Mouse (Mus musculus) cerebellum, adult 2 months (tissue): Measurements from ENCODE around the gene Mettl23.

Experiments used
- CTCF ChIP-seq: fragments of 200-500 bp; IDR thresholded peaks from 2 replicates; pipeline ENCODE4 v1.5.1; 2011; ENCODE audit warnings: low read depth, mild to moderate bottlenecking, control low read depth, low read length, moderate library complexity, borderline replicate concordance; ENCODE audit not compliant: insufficient read depth
- POLR2A ChIP-seq: fragments of 200-500 bp; IDR thresholded peaks from 2 replicates; pipeline ENCODE4 v1.6.1; 2011; ENCODE audit warnings: low read length, control low read depth, borderline replicate concordance; ENCODE audit not compliant: insufficient read depth

DNA sequence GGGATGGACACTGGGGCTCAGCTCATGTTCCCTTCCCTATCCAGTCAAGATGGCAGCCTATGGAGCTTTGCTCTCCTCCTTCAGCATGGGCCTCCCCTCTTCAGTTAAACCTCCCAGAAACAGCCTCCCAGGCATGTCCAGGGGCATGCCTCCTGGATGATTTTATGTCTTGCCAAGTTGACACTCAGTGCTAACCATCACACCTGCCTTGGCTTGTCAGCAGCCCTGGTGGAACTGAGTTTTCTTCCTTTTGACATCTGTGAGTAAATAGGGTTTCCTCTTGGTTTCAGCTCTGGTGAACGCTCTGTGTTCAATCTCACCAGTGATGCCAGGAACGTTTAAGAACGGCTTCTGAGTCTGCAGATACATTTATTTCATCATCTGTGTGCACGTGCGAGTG, 40.4 kb upstream of the Mettl23 start:
- no peak for TF ChIP-seq CTCF
- no peak for TF ChIP-seq POLR2A
